Mouse (Mus musculus) heart, adult 2 months (tissue): ENCODE results near the gene Gm20388.

Experiments
- CTCF ChIP-seq: fragments of 200-600 bp; IDR thresholded peaks from 2 replicates; pipeline ENCODE4 v1.8.1; 2022; ENCODE audit warnings: antibody characterized with exemption, mild to moderate bottlenecking, moderate library complexity
- POLR2A ChIP-seq: fragments of 200-500 bp; IDR thresholded peaks from 2 replicates; pipeline ENCODE4 v1.6.1; 2011; ENCODE audit warnings: mild to moderate bottlenecking, low read depth, low read length, control low read depth; ENCODE audit not compliant: insufficient read depth

GRCm38 (mm10) chr8:121811502-121811901, 1900.9 kb downstream of the Gm20388 start:
- no peak for TF ChIP-seq CTCF
- no peak for TF ChIP-seq POLR2A
